Mouse (Mus musculus): Measurements from ENCODE around the gene Ces1b.

DNA sequence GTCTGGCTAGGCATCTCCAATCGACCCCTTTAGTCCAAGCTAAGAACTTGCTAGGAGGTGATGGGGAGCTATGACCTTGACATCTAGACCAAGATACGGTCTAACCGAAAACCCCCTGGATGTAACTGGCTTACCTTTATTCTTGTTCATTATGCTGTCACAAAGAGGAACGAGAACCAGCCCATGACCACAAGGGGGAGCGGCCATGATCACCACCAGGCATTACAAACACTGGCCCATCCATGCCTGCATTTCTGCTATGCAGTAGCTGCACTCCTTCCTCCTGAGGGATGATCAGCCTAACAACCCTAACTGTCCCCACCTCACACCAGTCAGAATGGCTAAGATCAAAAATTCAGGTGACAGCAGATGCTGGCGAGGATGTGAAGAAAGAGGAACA is 67.6 kb downstream of the Ces1b start:
- TF ChIP-seq CTCF (IDR thresholded peaks at IDR 0.05; ENCODE audit: low read depth) (peak; percentile 28), EP300 (IDR thresholded peaks at IDR 0.05; ENCODE audit: low read depth) (no peak)
